Mouse (Mus musculus) c-Kit-positive CD71-negative TER-119-negative erythroid progenitor cells, embryonic 14.5 days (primary cell): ENCODE results near the gene Cend1.
A peak's percentile ranks its signal among the peaks of the same experiment; 100 is the strongest.
"Not testable (repeated sequence)": the region's sequence is repeated elsewhere in the genome, so short reads cannot be mapped to it uniquely, and the experiment has no call there.

Source experiments
- DNase-seq: peaks from one replicate; pipeline ENCODE4 v3.0.0-alpha.2; 2013; ENCODE audit warnings: low read depth

Gene Cend1

GRCm38 (mm10) chr7:141464603-141465201 is 35.4 kb upstream of the Cend1 start:
- DNase-seq: no peak

DNA sequence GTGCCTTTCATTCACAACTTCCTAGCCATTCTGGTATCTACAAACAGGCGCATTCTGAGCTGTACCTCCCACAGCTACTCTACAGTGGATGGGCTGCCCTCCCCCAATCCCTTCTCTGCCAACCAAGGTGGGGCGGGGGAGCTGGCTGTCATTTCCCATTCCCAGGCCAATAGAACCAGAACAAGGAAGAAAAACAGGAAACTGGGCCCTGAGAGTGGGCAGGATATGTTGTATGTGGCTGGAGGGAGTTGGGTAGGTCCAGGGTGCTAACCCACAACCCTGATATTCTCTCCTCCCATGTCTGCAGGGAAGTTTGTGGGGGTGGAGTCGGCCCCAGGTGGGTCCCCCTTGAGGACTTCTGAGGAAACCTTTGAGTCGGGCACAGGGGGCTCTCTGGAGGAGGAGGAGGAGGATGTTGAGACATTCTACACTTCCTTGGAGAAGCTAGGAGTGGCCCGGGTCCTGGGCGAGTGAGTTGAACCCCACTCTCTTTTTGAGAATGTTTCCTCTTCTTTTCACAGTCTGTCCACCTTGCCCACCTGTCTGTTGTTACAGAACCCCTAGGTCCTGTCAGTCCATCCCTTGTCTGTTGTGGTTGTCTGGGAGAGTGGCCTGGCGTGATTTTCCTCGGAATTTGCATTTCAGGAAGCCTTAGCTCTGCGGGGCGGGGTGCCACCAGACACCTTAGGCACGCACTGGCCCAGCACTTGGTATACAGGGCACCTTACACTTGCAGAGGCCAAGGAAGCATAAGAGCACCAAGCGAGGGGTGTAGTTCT is 34.7 kb upstream of the Cend1 start:
- no peak for DNase-seq

DNA sequence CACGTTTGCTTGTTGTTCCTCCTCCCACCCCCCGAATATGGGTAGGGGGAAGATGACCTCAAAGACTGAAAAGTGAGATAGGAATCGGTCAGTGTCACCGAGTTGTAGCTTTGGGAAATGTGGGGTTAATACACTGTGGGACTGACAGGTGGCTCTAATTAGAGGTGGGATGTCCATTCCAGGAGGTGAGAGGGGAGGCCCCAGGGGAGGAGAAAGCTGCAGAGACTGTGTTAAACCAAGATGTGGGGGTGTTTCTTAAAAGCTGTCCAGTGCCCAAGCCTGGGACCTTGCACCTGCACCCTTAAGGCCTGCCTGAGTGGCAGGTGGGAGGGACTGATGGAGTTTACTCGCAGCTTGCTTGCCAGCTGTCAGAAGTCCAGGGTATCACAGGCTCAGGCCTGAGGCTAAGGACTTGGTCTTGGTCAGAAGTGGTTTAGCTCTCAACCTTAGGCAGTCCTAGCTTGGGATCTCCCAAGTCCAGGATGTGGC is 33.1 kb upstream of the Cend1 start:
- no peak for DNase-seq

- no peak for DNase-seq
Measured at GRCm38 (mm10) chr7:141461521-141462332, 32.4 kb upstream of the Cend1 start.

DNA sequence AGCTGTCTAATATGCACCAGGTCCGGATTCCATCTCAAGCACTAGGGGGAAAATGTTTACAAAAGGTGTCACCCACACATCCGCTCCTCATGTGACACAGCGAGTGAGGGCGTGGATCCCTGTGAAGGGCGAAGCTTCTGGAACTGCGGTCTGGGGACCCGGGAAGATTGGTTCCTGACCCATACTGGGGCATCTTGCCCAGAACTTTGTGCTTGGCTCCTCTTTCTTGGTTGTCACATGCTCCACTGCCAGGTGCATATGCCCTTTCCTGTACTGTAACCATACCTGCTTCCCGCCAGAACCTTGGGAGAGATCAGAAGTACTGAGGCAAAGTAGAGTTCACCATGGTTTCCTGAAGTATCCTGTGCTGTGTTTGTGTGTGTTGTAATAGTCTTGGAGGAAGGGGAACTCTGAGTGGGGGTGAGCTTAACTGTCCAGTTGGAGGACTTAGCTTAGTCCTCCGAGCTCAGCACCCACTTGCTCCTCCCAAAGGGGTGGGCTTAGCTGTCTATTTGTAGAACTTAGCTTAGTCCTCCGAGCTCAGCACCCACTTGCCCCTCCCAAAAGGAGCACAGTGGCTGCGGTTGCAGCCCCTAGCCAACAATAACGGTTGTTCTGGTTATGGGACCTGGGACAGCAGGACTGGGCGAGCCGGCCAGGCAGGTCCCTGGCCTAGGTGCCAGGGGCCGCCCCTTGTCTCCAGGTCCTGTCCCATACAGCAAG is 31.3 kb upstream of the Cend1 start, which contains the start of gene Cracr2b:
Gene Cracr2b (plus strand): TSS at position 704 of the 723 bp plus-strand sequence.
- DNase-seq: no peak

- DNase-seq: no peak
Measured at GRCm38 (mm10) chr7:141460001-141460390, 30.7 kb upstream of the Cend1 start.

DNA sequence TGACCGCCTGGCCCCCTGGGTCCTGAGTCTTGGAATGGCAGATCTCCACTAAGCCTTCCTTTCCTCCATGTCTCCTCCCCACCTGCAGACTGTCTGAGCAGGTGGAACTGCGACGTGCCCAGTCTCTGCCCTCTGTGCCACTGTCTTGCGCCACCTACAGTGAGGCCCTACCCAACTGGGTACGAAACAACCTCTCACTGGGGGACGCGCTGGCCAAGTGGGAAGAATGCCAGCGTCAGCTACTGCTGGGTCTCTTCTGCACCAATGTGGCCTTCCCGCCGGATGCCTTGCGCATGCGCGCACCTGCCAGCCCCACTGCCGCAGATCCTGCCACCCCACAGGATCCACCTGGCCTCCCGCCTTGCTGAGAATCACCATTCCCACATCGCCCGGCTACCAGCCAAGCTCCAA is 30.0 kb upstream of the Cend1 start:
- no peak for DNase-seq

DNA sequence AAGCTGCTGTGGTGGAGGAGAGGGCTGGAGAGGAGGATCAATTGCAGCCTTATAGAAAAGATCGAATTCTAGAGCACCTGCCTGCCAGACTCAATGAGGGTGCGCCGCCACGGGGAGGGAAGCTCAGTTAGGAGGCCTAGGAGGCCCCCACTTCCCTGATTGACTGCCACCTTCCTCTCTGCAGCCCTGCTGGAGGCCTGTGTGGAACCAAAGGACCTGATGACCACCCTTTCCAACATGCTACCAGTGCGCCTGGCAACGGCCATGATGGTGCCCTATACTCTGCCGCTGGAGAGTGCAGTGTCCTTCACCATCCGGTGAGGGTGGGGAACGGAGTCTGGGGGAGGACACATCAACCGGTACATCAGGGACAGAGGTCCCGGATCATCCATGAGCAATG is 29.4 kb upstream of the Cend1 start:
- DNase-seq: no peak

- DNase-seq: no peak
Measured at GRCm38 (mm10) chr7:141457986-141458660, 28.8 kb upstream of the Cend1 start.

- no peak for DNase-seq
Measured at GRCm38 (mm10) chr7:141457236-141457635, 27.9 kb upstream of the Cend1 start.

GRCm38 (mm10) chr7:141456739-141457138 is 27.4 kb upstream of the Cend1 start:
- no peak for DNase-seq

- no peak for DNase-seq
Measured at GRCm38 (mm10) chr7:141455610-141456314, 26.5 kb upstream of the Cend1 start.

DNA sequence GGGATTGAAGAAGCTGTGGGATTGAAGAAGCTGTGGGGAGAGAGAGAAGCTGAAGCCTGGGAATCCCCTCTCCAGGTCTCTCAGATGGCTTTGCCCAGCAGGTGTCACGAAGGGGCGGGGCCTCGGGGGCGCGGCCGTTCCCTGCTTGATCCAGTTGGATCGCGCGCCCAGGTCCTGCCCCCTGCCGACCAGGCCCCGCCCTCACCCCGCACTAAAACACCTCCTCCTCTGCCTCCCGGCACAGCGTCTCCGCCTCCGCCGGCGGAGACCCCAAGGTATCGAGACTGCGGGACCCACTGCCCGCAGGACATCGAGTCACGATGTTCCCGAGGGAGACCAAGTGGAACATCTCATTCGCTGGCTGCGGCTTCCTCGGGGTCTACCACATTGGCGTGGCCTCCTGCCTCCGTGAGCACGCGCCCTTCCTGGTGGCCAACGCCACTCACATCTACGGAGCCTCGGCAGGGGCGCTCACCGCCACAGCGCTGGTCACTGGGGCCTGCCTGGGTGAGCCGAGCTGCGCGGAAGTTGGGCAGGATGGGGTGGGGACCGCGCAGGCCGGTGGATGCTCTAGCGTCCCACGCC is 25.8 kb upstream of the Cend1 start, which contains the start of gene Pnpla2:
Gene Pnpla2 (plus strand): TSS at position 232 of the 585 bp plus-strand sequence.
- peak; percentile 89 for DNase-seq

- DNase-seq: no peak
Measured at GRCm38 (mm10) chr7:141453636-141454035, 24.3 kb upstream of the Cend1 start.

DNA sequence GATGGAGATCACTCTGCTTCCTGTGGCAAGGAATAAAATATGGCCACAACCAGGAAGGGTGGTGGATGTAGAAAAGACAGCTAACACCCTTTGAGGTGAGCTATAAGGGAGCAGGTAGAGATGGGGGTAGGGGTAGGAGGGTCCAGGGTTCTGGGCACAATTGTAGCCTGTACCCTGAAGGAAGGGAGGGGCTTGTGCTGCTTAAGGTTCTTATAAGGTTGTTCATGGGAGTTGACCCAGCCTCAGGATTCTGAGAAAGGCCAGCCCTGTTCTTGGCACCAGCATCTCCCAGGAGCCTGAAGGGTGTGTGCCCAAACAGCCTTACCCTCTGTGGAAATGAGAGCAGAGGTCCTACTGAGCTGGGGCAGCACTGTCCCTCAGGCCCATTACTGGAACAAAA is 22.6 kb upstream of the Cend1 start:
- no peak for DNase-seq

DNA sequence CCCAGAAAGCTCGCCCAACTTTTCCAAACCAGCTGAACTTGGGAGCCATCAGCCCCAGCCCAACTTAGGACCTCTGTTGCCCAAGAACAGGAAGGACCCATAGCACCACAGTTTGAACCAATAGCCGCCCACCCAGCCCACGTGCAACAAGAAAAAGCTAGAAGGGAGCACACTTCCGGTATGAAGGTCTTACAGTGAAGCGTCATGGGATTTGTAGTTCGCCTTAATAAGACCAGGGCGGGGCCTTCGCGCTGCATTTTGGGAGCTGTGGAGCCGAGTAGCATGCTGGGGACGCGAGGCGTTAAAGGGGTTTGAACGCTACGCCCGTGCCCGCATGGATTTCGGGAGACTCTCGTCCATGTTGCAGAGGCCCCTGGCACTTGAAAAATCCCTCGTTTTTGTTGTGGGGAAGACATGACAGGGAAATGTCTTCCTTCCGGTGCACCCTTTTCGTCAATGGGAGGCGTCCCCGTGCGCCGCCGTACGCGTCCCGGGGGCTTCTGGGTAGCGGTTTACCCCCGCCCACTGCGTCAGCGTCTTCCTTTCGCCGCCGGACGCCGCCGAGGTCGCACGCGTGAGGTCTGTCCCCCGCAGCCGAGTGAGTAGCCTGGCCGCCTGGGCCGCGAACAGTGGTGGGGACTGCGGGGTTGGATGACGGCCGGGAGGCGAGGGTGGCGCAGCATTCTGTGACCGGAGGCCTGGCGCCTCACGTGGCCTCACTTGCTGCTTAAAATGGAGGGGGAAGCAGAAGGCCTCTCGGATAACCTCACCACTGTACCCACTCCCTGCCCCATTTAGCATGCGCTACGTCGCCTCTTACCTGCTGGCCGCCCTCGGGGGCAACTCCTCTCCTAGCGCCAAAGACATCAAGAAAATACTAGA is 18.1 kb upstream of the Cend1 start, which contains the start of gene Rplp2:
Gene Rplp2 (plus strand): TSS at position 261 of the 882 bp plus-strand sequence.
- peak; percentile 87 for DNase-seq

GRCm38 (mm10) chr7:141446374-141446773 is 17.1 kb upstream of the Cend1 start:
- not testable (repeated sequence) for DNase-seq

- peak; percentile 64 for DNase-seq
Measured at GRCm38 (mm10) chr7:141443828-141444237, 14.5 kb upstream of the Cend1 start, which contains the start of gene Pidd1. TSS of gene Pidd1 (minus strand) at chr7:141444025.
